Mouse (Mus musculus) c-Kit-positive CD71-negative TER-119-negative erythroid progenitor cells, embryonic 14.5 days (primary cell): Measurements from ENCODE around the gene Dclre1c.
"Not testable (repeated sequence)": the region's sequence is repeated elsewhere in the genome, so short reads cannot be mapped to it uniquely, and the experiment has no call there.

Experiments
- DNase-seq: peaks from one replicate; pipeline ENCODE4 v3.0.0-alpha.2; 2013; ENCODE audit warnings: low read depth

The Dclre1c gene

GRCm38 (mm10) chr2:3423841-3424578 is at the start of gene Dclre1c:
Dclre1c (plus strand) TSS chr2:3424131.
- peak; percentile 92 for DNase-seq

GRCm38 (mm10) chr2:3387105-3387860 is 36.6 kb upstream of the Dclre1c start:
- no peak for DNase-seq

- DNase-seq: no peak
Observed at GRCm38 (mm10) chr2:3391945-3392344, 32.0 kb upstream of the Dclre1c start.

GRCm38 (mm10) chr2:3397110-3397509 is 26.8 kb upstream of the Dclre1c start, which contains the start of gene Olah:
Olah (minus strand) TSS chr2:3397210.
- not testable (repeated sequence) for DNase-seq

- no peak for DNase-seq
Observed at GRCm38 (mm10) chr2:3405981-3406380, 17.9 kb upstream of the Dclre1c start.

- DNase-seq: no peak
Observed at GRCm38 (mm10) chr2:3407756-3408155, 16.2 kb upstream of the Dclre1c start.

GRCm38 (mm10) chr2:3414241-3414640 is 9.7 kb upstream of the Dclre1c start:
- DNase-seq: peak; percentile 62

GRCm38 (mm10) chr2:3415676-3416075 is 8.3 kb upstream of the Dclre1c start:
- no peak for DNase-seq

GRCm38 (mm10) chr2:3418883-3419431 is 5.0 kb upstream of the Dclre1c start:
- peak; percentile 94 for DNase-seq

- DNase-seq: no peak
Observed at GRCm38 (mm10) chr2:3420157-3420556, 3.8 kb upstream of the Dclre1c start.

GRCm38 (mm10) chr2:3422548-3422947 is 1.4 kb upstream of the Dclre1c start, which contains the start of gene Meig1:
Meig1 (minus strand) TSS chr2:3422648.
- no peak for DNase-seq

GRCm38 (mm10) chr2:3424579-3424910 is 614 bp downstream of the Dclre1c start:
- DNase-seq: no peak

- no peak for DNase-seq
Observed at GRCm38 (mm10) chr2:3430956-3431355, 7.0 kb downstream of the Dclre1c start.

- DNase-seq: no peak
Observed at GRCm38 (mm10) chr2:3435369-3436061, 11.6 kb downstream of the Dclre1c start.

- DNase-seq: no peak
Observed at GRCm38 (mm10) chr2:3437956-3438355, 14.0 kb downstream of the Dclre1c start.

GRCm38 (mm10) chr2:3444206-3444605 is 20.3 kb downstream of the Dclre1c start:
- no peak for DNase-seq

- DNase-seq: no peak
Observed at GRCm38 (mm10) chr2:3445984-3446383, 22.1 kb downstream of the Dclre1c start.

GRCm38 (mm10) chr2:3449431-3449830 is 25.5 kb downstream of the Dclre1c start:
- DNase-seq: no peak

- DNase-seq: no peak
Observed at GRCm38 (mm10) chr2:3453096-3453495, 29.2 kb downstream of the Dclre1c start.

GRCm38 (mm10) chr2:3456590-3456989 is 32.7 kb downstream of the Dclre1c start:
- no peak for DNase-seq

- DNase-seq: peak; percentile 26
Observed at GRCm38 (mm10) chr2:3473891-3474290, 50.0 kb downstream of the Dclre1c start.

GRCm38 (mm10) chr2:3474361-3474805 is 50.5 kb downstream of the Dclre1c start:
- DNase-seq: peak; percentile 58
